Mouse (Mus musculus) ovary, postnatal 14 days (tissue): ENCODE measurements around the gene Gpr171.
"Not testable (repeated sequence)": the region's sequence is repeated elsewhere in the genome, so short reads cannot be mapped to it uniquely, and the experiment has no call there.

Experiments
- DNase-seq: peaks from one replicate; pipeline ENCODE4 v3.0.0; 2022; ENCODE audit warnings: low spot score

The Gpr171 gene

GRCm38 (mm10) chr3:59101218-59101986 is at the start of gene Gpr171:
Gene Gpr171 (minus strand): TSS chr3:59101821.
- DNase-seq = no peak

- no peak for DNase-seq
These were observed 49.0 kb upstream of the Gpr171 start for GRCm38 (mm10) chr3:59150624-59151023.

GRCm38 (mm10) chr3:59149646-59150045 is 48.0 kb upstream of the Gpr171 start:
- DNase-seq = no peak

GRCm38 (mm10) chr3:59145194-59145593 is 43.6 kb upstream of the Gpr171 start:
- DNase-seq = no peak

GRCm38 (mm10) chr3:59141507-59142305 is 40.1 kb upstream of the Gpr171 start:
- no peak for DNase-seq

- not testable (repeated sequence) for DNase-seq
These were observed 39.3 kb upstream of the Gpr171 start for GRCm38 (mm10) chr3:59140941-59141340.

- DNase-seq = no peak
These were observed 38.5 kb upstream of the Gpr171 start for GRCm38 (mm10) chr3:59140115-59140514.

GRCm38 (mm10) chr3:59139651-59140051 is 38.0 kb upstream of the Gpr171 start:
- DNase-seq = no peak

- no peak for DNase-seq
These were observed 37.4 kb upstream of the Gpr171 start for GRCm38 (mm10) chr3:59138946-59139468.

- DNase-seq = no peak
These were observed 34.5 kb upstream of the Gpr171 start for GRCm38 (mm10) chr3:59135911-59136653.

GRCm38 (mm10) chr3:59133189-59133588 is 31.6 kb upstream of the Gpr171 start:
- DNase-seq = no peak

- no peak for DNase-seq
These were observed 30.3 kb upstream of the Gpr171 start for GRCm38 (mm10) chr3:59131966-59132365.

- no peak for DNase-seq
These were observed 29.5 kb upstream of the Gpr171 start for GRCm38 (mm10) chr3:59131081-59131480.

- no peak for DNase-seq
These were observed 28.8 kb upstream of the Gpr171 start for GRCm38 (mm10) chr3:59130431-59130830.

- DNase-seq = no peak
These were observed 27.9 kb upstream of the Gpr171 start for GRCm38 (mm10) chr3:59129547-59129946.

GRCm38 (mm10) chr3:59128681-59129080 is 27.1 kb upstream of the Gpr171 start:
- no peak for DNase-seq

- no peak for DNase-seq
These were observed 24.3 kb upstream of the Gpr171 start for GRCm38 (mm10) chr3:59125783-59126555.

- no peak for DNase-seq
These were observed 23.4 kb upstream of the Gpr171 start for GRCm38 (mm10) chr3:59125022-59125421.

- no peak for DNase-seq
These were observed 20.3 kb upstream of the Gpr171 start for GRCm38 (mm10) chr3:59121780-59122449.

- peak; percentile 3 for DNase-seq
These were observed 19.6 kb upstream of the Gpr171 start for GRCm38 (mm10) chr3:59121067-59121730.
